Mouse (Mus musculus) hindbrain, embryonic 12.5 days (tissue): ENCODE data around the gene Cfap221. TPM values are rescaled to one million over a fixed set of nuclear protein-coding genes. Genes with fewer than 3 reads are reported as not detected.
A peak's percentile ranks its signal among the peaks of the same experiment; 100 is the strongest.

ENCODE experiments used
- ATAC-seq: fragments of 200-750 bp; cut with Nextera tagmentation; 2 replicates; pipeline ENCODE4 v1.8.0; 2017; ENCODE audit warnings: moderate TSS enrichment; ENCODE audit not compliant: low FRiP score
- H3K27ac ChIP-seq: fragments of 300-500 bp; sonication (generic); 2 replicates; pipeline ENCODE4 v1.5.1; 2016; ENCODE audit warnings: mild to moderate bottlenecking
- H3K27me3 ChIP-seq: fragments of 300-500 bp; sonication (generic); 2 replicates; pipeline ENCODE4 v1.6.1; 2016; ENCODE audit warnings: mild to moderate bottlenecking
- H3K36me3 ChIP-seq: fragments of 300-500 bp; sonication (generic); 2 replicates; pipeline ENCODE4 v1.6.1; 2016; ENCODE audit warnings: mild to moderate bottlenecking
- H3K4me1 ChIP-seq: fragments of 300-500 bp; sonication (generic); 2 replicates; pipeline ENCODE4 v1.6.1; 2016
- H3K4me2 ChIP-seq: fragments of 300-500 bp; sonication (generic); replicated peaks from 2 replicates; pipeline ENCODE4 v1.6.1; 2016; ENCODE audit warnings: mild to moderate bottlenecking
- H3K4me3 ChIP-seq: fragments of 300-500 bp; sonication (generic); 2 replicates; pipeline ENCODE4 v1.5.1; 2016; ENCODE audit warnings: mild to moderate bottlenecking
- H3K9ac ChIP-seq: fragments of 300-500 bp; sonication (generic); 2 replicates; pipeline ENCODE4 v1.6.1; 2016; ENCODE audit warnings: mild to moderate bottlenecking, moderate library complexity
- H3K9me3 ChIP-seq: fragments of 300-500 bp; sonication (generic); replicated peaks from 2 replicates; pipeline ENCODE4 v1.6.1; 2016; ENCODE audit warnings: mild to moderate bottlenecking
- WGBS: fragments of 180-500 bp; shearing (Covaris S2); methylation state at CpG from one replicate; pipeline ENCODE4 v1.1.7; 2016; 5-methylcytosine and 5-hydroxymethylcytosine counted together
- polyA plus RNA-seq: library from polyadenylated mRNA; unstranded; fragments of >200 nt; fragmentation: Nextera tagmentation; extraction: Ambion mirVana; gene quantifications from 2 replicates; pipeline ENCODE4 v1.2.1, GENCODE M21; 2016

The Cfap221 gene
- polyA plus RNA-seq, 1 experiment from 2014 or later: 0.23 TPM

DNA sequence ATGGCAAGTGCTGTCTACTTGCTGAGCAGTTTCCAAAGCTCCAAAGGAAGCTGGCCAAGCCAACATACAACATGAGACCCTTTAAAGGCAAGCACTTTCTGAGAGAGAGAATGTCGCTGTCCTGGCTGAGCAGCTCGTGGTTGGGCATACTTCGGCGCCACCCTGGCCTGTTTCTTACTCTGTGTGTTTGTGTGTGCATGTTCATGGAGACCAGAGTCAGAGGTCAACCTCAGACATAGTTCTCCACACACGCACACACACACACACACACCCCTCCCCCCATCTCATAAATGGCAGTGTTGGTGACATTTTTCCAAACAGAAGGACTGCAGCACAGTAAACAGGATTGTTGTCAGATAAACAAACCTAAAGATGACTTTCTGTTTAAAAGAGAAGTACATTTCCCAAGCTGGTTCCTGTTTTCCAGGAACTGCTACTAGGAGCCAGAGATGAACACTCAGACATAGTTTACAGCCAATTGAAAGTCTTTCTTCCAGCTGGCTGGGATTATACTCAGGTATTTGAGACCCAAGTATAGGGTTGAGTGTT is 80.1 kb downstream of the Cfap221 start:
- Histone ChIP-seq H3K9ac (no peak overlapping the region), H3K4me1 (peaks cover 5% of the 10 kb centered on the region), H3K36me3 (no peaks in the 10 kb centered on the region), H3K9me3 (no peaks in the 10 kb centered on the region), H3K27ac (no peak overlapping the region), H3K4me3 (no peak overlapping the region), H3K27me3 (no peaks in the 10 kb centered on the region), H3K4me2 (no peak overlapping the region)
- WGBS: 90% methylated on average over 5 of the region's 5 CpGs
- ATAC-seq: no peak

DNA sequence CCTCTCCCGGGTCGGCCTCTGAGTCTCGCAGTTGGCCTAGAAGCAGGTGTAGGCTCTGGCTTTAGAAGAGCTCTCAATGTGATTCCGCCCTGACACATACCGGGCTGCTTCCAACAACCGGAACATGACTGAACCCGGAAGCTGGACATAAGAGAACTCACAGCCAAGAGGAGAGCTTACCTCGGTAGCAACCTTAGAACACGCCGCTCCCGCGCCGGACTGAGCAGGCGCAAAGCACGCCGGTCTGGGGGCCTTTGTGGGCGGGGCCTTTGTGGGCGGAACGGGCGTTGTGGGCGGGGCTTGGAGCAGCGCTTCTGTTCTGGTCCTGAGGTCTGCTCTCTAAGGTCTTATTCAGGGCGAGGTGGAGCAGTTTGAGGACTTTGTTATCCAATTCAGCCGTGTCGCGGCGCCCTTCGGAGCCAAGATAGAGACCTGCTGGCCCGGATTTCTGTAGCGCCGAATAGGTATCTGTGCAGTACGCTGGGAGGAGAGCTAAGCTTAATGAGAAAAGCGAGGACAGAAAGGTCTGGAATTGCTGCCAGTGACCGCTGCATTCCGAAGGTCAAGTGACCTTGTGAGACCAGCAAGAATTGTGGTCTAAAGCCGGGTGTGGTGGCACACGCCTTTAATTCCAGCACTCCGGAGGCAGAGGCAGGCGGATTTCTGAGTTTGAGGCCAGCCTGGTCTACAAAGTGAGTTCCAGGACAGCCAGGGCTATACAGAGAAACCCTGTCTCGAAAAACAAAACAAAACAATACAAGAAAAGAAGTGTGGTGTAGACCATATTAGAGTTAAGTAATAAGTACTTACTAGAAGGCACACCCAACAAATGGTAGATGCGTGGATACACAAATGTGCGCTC is 83.8 kb downstream of the Cfap221 start, which contains the start of gene Tmem177:
Gene Tmem177, minus strand, starts transcription at position 256 of the 862 bp plus-strand sequence.
- Histone ChIP-seq H3K27ac (peak within 1 kb of the TSS; percentile 40; the same call in 1 of the 2 replicates), H3K4me2 (peak within 1 kb of the TSS; percentile 66), H3K27me3 (no peaks in the 10 kb centered on the region), H3K4me1 (peaks cover 6% of the 10 kb centered on the region), H3K9ac (peak within 1 kb of the TSS; percentile 53), H3K4me3 (peak within 1 kb of the TSS; percentile 54), H3K36me3 (peaks cover 14% of the 10 kb centered on the region; the same call in 1 of the 2 replicates), H3K9me3 (no peaks in the 10 kb centered on the region)
- ATAC-seq: peak; percentile 94
- 12% methylated on average over 42 of the region's 42 CpGs for WGBS

DNA sequence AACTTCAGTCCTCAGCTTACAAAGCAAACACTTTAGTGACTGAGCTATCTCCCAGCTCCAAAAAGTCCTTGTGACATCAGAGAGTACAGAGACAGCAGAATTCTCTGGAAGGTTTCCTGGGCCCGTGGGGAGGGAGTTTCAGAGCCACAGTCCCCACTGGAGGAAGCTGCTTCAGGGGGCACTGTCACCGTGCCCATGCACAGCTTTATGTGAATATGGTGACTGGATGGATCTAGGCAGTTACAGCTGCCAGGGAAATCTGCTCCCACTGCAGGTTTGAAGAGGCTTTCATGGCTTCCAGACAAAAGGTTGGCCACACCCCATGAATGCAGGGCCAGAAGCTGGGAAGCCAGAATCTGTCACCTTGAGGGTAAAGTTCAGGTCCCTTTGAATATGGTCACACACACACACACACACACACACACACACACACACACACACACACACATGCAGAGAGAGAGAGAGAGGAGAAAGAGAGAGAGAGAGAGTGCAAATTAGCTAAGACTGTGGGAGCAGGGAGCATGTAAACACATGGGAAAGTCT is 89.8 kb downstream of the Cfap221 start:
- Histone ChIP-seq H3K4me2 (no peak overlapping the region), H3K4me1 (peaks cover 15% of the 10 kb centered on the region), H3K27ac (no peak overlapping the region), H3K36me3 (peaks cover 14% of the 10 kb centered on the region; the same call in 1 of the 2 replicates), H3K27me3 (no peaks in the 10 kb centered on the region), H3K9me3 (no peaks in the 10 kb centered on the region), H3K4me3 (no peak overlapping the region), H3K9ac (no peak overlapping the region)
- WGBS: 71% methylated on average over 2 of the region's 2 CpGs
- no peak for ATAC-seq

DNA sequence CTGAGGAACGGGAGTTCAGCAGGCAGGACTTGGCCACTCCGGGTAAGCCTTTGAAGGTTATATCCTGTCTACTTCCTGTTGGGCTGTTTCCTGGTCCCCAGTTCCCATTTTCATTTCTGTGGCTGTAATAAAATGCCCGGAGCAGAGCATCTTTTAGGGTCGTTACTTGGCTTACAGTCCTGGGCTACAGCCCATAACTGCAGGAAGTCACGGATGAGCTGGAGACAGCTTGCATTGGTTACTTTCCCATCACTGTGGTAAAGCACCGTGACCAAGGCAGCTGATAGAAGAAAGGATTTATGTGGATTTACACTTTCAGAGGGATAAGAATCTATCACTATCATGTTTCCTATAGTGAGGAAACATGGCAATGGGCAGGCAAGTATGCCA is 93.8 kb downstream of the Cfap221 start:
- H3K4me3 ChIP-seq: no peak overlapping the region
- WGBS: 58% methylated on average over 6 of the region's 6 CpGs
- no peak for ATAC-seq
- H3K36me3 ChIP-seq: no peaks in the 10 kb centered on the region
- peaks cover 29% of the 10 kb centered on the region for H3K4me1 ChIP-seq
- peak overlapping the region; percentile 64 for H3K27ac ChIP-seq
- no peaks in the 10 kb centered on the region for H3K27me3 ChIP-seq
- no peak overlapping the region for H3K9ac ChIP-seq
- no peak overlapping the region for H3K4me2 ChIP-seq
- H3K9me3 ChIP-seq: no peaks in the 10 kb centered on the region

DNA sequence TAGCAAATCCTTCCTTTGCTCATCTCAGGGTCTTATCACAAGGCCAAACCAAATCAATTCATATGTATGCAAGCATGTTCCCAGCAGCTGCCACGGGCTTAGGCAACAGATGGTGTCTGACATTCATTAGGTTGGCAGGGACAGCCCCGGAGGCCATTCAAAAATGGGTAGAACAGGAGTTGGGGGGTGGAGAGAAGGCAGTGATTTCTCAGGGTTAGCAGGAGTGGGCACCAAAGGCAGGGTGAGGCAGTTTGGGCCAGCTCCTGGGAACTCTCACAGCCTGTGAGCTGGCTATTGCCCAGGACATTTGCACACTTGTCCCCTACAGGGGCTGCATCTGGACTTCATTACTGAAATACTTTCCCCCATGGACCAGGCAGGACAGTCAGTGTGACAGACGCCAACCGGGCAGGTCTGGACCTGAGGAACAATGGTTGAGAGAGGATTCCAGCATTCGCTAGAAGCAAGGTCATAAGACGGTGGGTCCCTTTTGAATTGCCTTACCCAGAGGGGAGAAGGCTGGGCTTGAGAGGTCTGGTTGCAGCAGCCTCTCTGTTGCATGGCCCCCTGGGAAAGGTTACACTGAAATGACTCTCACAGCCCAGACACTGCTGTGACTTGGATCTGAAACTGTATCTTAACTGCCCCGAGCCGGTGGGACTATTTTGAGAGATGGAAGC is 94.3 kb downstream of the Cfap221 start:
- Histone ChIP-seq H3K4me2 (0 out of 2 replicates have a peak overlapping the region, but pooled peaks have one; percentile 7), H3K9ac (no peak overlapping the region), H3K9me3 (no peaks in the 10 kb centered on the region), H3K27ac (peak overlapping the region; percentile 64), H3K27me3 (no peaks in the 10 kb centered on the region), H3K4me1 (peaks cover 29% of the 10 kb centered on the region), H3K4me3 (no peak overlapping the region), H3K36me3 (no peaks in the 10 kb centered on the region)
- peak; percentile 82 for ATAC-seq
- WGBS: 26% methylated on average over 8 of the region's 8 CpGs

DNA sequence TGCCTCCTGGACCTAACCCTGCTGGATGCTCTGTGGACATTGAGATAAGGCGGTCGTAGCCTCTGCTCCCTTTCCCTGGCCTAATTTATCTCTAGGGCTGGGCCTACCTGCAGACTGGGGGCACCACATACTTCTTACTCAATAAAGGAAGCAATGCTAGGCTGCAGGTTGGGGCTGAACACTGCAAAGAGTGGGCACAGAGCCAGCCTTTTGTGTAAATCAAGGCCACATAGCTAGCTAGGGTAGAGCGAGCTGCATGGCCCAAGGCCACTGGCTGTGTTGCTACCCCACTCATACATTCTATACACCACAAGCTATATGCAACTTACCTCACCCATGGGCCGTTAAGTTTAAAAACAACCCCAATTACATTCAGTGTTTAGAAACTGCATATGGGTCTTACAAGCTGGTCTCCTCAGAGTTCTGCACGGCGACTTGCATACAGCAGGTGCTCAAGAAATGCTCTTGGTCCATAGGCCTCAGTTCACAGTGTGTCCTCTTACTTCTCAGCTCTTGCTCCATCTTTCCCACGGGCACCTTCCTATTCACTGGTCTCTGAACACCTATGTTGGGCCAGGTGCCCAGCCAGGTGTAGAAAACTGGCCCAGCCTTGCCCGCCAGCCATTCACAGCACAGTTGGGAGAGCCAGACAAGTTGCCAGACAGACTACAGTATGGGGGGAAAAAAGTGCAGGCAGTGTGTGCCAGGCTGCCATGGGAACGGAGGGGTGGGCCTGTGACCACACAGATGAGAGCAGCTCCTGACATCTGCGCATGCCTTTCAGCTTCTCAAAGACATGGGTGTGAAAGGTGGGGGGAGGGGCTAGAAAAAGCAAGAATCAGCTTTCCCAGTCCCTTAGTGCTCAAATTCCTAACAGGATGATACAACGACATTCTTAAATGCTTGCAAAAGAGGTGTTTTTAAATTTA is 97.6 kb downstream of the Cfap221 start:
- 76% methylated on average over 11 of the region's 11 CpGs for WGBS
- H3K9ac ChIP-seq: no peak overlapping the region
- H3K27ac ChIP-seq: peak overlapping the region; percentile 37; the same call in 1 of the 2 replicates
- peak; percentile 71 for ATAC-seq
- H3K27me3 ChIP-seq: no peaks in the 10 kb centered on the region
- H3K4me1 ChIP-seq: peaks cover 35% of the 10 kb centered on the region
- no peak overlapping the region for H3K4me3 ChIP-seq
- no peaks in the 10 kb centered on the region for H3K9me3 ChIP-seq
- no peak overlapping the region for H3K4me2 ChIP-seq
- H3K36me3 ChIP-seq: no peaks in the 10 kb centered on the region

DNA sequence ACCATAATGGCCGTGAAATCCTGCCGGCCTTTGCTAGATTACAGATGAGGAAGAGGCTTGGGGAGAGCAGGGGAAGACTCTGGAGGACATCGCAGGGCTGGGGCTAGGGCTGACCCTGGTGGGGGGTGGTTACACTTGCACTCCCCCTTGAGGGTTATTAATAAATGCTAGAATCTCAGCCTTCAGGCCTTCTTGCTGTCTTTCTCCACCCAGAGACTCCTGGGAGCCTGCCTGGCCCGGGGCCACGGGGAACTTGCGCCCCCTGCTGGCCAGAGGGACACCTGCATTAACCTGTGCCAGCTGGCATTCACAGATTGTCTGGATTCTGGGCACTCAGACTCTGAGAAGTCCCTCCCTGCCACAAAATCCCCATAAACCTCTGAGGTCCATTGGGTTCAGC is 102.1 kb downstream of the Cfap221 start:
- H3K4me2 ChIP-seq: no peak overlapping the region
- no peaks in the 10 kb centered on the region for H3K9me3 ChIP-seq
- no peak overlapping the region for H3K4me3 ChIP-seq
- WGBS: 34% methylated on average over 6 of the region's 6 CpGs
- no peak overlapping the region for H3K9ac ChIP-seq
- H3K36me3 ChIP-seq: no peaks in the 10 kb centered on the region
- no peak for ATAC-seq
- no peak overlapping the region for H3K27ac ChIP-seq
- no peaks in the 10 kb centered on the region for H3K27me3 ChIP-seq
- H3K4me1 ChIP-seq: peaks cover 15% of the 10 kb centered on the region

DNA sequence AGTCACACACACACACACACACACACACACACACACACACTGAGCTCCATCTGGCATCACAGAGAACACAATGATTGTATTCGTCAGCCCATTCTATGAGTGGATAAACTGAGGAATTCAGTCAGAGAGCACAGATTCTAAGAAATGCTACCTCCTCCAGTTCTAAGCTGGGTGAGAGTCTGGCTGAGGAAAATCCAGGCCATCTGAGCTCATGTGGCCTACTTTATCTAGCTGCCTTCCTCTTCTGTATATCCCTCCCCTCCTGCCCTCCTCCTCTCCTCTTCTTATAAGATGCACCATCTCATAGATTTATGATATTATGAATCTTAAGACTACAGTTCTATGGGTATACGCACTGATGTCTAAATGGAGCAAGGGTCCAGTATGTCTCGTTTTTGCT is 103.4 kb downstream of the Cfap221 start:
- Histone ChIP-seq H3K4me3 (no peak overlapping the region), H3K9me3 (no peaks in the 10 kb centered on the region), H3K27me3 (no peaks in the 10 kb centered on the region), H3K27ac (no peak overlapping the region), H3K4me2 (no peak overlapping the region), H3K9ac (no peak overlapping the region), H3K36me3 (no peaks in the 10 kb centered on the region), H3K4me1 (peaks cover 5% of the 10 kb centered on the region; the same call in 1 of the 2 replicates)
- 78% methylated on average over 3 of the region's 3 CpGs for WGBS
- ATAC-seq: no peak

DNA sequence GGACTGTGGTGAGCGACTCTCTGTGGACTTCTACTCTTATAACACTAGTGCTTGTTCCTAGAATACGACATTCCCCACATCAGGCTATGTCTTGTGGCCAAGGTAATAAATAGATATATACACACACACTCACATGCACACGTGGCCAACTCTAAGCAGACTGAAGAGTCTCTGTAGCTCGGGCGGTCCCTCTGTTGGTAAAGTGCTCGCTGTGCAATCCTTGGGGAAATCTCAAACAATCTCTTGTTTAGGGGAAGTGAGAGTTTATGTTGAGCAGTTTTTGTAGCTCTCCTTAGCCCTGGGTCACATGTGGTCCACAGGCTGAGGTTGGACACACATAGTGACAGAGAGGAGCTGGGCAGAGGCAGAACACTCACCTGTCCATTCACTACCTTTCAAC is 104.1 kb downstream of the Cfap221 start:
- 79% methylated on average over 6 of the region's 6 CpGs for WGBS
- Histone ChIP-seq H3K4me1 (peaks cover 5% of the 10 kb centered on the region; the same call in 1 of the 2 replicates), H3K4me3 (no peak overlapping the region), H3K27me3 (no peaks in the 10 kb centered on the region), H3K9ac (no peak overlapping the region), H3K27ac (no peak overlapping the region), H3K36me3 (no peaks in the 10 kb centered on the region), H3K9me3 (no peaks in the 10 kb centered on the region), H3K4me2 (no peak overlapping the region)
- ATAC-seq: no peak

DNA sequence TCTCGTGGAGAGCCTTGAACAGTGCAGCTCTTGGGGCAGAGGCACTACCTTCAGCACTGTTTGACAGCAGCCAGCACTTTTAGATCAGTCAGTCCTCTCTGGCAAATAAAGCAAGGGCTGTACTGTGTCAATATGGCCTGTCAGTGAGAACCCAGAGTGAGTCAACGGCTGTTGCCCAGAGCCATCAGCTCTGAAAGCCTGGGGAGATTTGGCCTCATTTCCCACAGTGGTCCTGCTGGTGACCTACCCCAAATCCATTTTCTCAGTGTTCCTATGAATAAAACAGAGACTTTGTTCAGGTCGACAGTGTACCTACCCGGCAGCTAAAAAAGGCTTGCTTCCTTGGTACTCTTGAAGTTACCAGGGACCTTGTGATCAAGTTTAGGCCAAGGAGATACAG is 105.2 kb downstream of the Cfap221 start:
- no peak overlapping the region for H3K4me2 ChIP-seq
- H3K9ac ChIP-seq: no peak overlapping the region
- 72% methylated on average over 4 of the region's 4 CpGs for WGBS
- no peak overlapping the region for H3K27ac ChIP-seq
- H3K27me3 ChIP-seq: no peaks in the 10 kb centered on the region
- peaks cover 5% of the 10 kb centered on the region; the same call in 1 of the 2 replicates for H3K4me1 ChIP-seq
- ATAC-seq: no peak
- H3K4me3 ChIP-seq: no peak overlapping the region
- H3K9me3 ChIP-seq: no peaks in the 10 kb centered on the region
- H3K36me3 ChIP-seq: no peaks in the 10 kb centered on the region

DNA sequence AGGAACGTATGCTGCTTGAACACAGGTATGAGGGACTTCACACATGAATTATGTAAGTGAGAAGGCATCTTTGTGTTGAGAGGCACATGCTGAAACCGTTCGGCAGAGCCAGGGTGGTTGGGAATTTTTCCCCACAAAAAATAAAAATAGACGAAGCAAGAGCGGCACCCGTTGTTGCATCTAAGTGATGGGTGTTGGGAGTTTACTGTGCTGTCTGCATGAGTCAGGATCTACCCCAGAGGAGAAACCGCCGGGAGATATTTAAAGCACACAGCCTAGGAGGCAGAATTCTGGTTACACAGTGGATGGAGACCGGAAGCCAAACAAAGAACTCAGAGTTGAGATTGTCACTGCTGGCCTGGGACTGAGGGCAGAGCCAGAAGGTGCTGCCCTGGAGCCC is 105.9 kb downstream of the Cfap221 start:
- Histone ChIP-seq H3K4me2 (no peak overlapping the region), H3K4me1 (peaks cover 5% of the 10 kb centered on the region; the same call in 1 of the 2 replicates), H3K27ac (no peak overlapping the region), H3K9me3 (no peaks in the 10 kb centered on the region), H3K36me3 (no peaks in the 10 kb centered on the region), H3K27me3 (no peaks in the 10 kb centered on the region), H3K4me3 (no peak overlapping the region), H3K9ac (no peak overlapping the region)
- no peak for ATAC-seq
- 93% methylated on average over 9 of the region's 9 CpGs for WGBS
